Mouse (Mus musculus) spleen, postnatal 14 days (tissue): ENCODE data around the gene Tiam1.

Experiments
- DNase-seq, 2 experiments: peaks; one replicate each; pipeline ENCODE4 v3.0.0; 2021 to 2022; ENCODE audit warnings: low spot score in 2 of 2

The Tiam1 gene

GRCm38 (mm10) chr16:90143760-90144516 is at the start of gene Tiam1:
Tiam1 (minus strand) TSS chr16:90143769.
- DNase-seq = peak; percentile 91 to 93

GRCm38 (mm10) chr16:90191289-90191688 is 47.7 kb upstream of the Tiam1 start:
- DNase-seq = no peak

DNA sequence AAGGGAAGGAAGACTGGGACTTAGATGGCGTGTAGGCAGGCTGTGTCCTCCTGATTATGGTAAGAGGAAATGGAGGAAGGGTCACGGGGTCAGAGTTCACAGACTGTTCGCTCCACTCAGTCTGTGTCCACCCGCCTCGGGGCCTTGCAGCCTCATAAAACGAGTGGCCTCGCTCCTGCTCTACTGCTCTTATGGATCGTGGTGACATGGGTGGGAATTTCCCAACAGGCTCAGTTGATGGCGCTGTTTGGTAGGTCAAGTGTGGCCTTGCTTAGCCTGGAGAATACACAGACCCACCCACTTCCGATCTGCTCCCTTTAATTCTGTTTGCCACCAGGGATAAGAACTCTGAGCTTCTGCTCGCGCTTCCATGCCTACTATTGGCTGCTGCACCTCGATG is 43.9 kb upstream of the Tiam1 start:
- no peak for DNase-seq

- DNase-seq = peak; percentile 47 to 71
These were observed 42.5 kb upstream of the Tiam1 start for GRCm38 (mm10) chr16:90185928-90186588.

GRCm38 (mm10) chr16:90184135-90184534 is 40.6 kb upstream of the Tiam1 start:
- DNase-seq = no peak

DNA sequence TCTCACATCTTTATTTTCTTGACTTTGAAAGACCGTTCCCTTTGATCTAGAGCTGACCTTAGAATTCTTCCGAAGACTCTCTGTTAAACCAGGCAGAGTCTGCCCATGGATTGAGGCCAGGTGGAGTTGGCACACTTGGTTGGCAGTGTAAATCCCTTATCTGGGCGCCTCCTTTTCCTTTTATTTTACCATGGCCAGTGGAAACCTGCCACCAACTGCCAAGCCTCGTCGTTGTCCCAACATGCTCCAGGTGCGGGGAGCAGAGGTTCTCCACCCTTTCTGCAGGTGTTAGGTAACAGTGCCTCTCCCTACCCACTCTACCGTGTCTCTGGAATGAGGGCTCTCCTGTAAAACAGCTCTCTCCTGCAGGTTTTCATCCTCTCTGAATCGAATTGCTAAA is 38.1 kb upstream of the Tiam1 start:
- DNase-seq = no peak

DNA sequence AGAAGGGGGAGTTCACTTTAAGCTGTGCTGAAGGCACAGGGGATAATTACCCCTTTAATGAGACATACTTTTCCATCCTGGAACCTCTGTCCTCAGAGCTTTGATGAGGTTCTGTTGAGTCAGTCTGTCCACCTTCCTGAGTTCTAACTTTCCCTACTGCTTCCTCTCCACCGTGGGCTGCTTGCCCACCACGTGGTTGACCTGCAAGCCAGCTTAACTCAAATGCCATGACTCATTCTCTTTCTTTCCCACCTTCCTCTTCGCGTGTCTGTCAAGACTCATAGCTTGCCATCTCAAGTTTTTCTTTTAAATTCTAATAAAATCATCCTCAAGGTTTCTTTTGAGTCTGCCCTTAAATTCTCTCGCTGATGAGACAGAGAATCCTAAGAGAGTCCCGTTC is 37.4 kb upstream of the Tiam1 start:
- DNase-seq = no peak

DNA sequence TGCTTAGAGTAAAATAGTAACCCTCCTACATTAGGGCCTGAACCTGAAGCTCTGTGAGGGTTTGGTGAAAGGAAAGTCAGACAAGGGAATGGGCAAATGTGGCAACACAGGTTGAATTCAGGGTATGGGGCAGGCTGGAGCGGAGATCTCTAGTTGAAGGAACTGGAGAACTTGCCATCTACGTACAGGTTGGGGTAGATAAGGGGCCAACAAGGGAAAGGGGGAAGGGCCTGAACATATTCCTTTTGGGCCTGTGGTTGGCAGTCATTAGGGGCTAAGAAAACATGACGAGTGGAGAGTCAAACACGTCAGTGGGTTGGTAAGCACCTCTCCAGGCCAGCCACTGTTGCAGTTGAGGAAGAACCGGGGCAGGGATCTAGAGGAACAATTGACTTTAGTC is 36.3 kb upstream of the Tiam1 start:
- DNase-seq = no peak

DNA sequence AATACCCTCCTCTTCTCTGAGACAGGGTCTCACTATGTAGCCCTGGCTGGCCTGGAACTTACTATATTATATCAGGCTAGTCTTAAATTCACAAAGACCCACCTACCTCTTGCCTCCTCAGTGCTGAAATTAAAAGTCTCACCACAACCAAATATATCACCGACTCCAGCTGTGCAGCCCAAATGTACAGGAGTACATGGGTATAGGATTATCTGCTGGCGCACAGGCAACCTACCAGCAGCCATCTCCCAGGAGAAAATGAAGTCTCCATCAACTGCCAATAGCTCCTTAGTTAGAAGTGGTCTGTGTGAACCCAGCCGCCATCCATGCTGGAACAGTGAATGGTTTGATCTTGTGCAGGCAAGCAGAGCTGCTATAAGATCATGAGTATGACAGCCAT is 34.8 kb upstream of the Tiam1 start:
- DNase-seq = no peak

- no peak for DNase-seq
These were observed 33.9 kb upstream of the Tiam1 start for GRCm38 (mm10) chr16:90177425-90177824.

- DNase-seq = no peak
These were observed 32.9 kb upstream of the Tiam1 start for GRCm38 (mm10) chr16:90176472-90176871.

GRCm38 (mm10) chr16:90171416-90171815 is 27.8 kb upstream of the Tiam1 start:
- no peak for DNase-seq

GRCm38 (mm10) chr16:90170676-90171075 is 27.1 kb upstream of the Tiam1 start:
- no peak for DNase-seq

GRCm38 (mm10) chr16:90169863-90170630 is 26.5 kb upstream of the Tiam1 start:
- no peak for DNase-seq

- peak; percentile 48 to 76 for DNase-seq
These were observed 24.1 kb upstream of the Tiam1 start for GRCm38 (mm10) chr16:90167646-90168045.

DNA sequence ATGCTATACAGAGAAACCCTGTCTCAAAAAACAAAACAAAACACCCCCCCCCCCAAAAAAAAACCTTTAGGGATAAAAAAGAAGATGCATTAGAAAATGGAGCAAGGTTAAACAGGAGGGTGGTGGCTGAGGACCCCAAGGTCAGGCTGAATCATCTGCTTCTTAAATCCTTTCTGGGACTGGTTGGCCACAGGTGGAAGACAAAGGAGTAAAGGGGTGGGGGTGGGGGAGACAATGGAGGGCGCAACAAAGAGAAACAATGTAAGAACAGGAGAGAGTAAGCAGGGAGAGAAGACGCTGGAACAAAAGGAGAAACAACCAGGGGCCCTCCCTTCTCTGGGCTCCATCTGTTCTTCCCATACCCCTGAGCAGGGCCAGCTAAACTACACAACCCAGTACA is 21.9 kb upstream of the Tiam1 start:
- DNase-seq = no peak

DNA sequence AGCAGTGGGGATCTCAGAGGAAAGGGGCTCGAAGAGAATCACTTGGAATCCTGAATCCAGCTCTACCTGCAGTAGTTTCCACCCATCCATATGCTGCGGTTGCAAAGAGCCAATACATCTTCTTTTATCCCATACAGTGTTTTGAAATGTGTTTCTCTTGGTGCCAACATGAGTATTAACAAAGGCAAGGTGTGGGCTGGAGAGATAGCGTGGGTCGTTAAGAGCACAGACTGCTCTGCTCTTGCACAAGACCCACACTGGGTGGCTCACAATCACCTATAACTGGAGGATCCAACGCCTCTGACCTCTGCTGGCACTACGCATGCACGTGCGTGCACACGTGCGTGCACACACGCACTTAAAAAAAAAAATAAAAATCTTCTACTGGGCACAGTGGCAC is 21.4 kb upstream of the Tiam1 start:
- no peak for DNase-seq

GRCm38 (mm10) chr16:90155080-90155479 is 11.5 kb upstream of the Tiam1 start:
- no peak for DNase-seq

DNA sequence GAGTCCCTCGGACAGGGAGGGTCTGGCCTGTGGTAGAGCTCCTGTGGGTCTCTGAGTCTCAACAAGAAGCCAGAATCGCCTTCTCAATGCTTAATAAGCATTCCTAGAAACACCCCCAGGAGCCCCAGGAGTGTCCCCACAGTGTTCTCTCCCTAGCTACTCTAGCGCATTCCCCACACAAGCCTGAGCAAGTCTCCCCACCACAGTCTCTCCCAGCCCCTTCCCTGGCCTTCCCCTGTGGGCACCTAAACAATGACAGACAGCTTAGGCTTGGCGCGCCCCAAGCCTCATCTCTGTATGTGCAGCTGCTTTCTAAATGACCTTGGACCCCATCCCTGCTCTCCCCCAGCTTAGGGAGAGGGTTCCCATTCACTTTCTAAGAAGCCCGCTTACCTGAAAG is 7.3 kb upstream of the Tiam1 start:
- DNase-seq = no peak

DNA sequence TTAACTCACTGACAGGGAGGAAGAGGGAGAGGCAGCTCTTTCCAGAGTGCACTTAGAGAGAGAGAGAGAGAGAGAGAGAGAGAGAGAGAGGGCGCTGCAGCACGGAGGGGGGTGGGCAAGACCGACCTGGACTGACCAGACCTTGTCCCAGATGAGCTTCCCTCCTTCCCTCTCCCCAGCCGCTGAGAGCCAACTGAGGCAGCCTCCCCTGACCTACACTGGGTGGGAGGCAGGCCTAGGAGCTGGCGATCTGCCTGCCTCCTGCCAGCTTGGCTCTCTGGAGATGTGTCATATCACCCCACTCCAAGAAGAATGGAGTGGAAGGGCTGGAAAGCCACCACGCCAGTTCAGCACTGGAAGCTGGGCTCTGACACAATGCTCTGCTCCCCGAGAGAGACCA is 6.6 kb upstream of the Tiam1 start:
- DNase-seq = no peak

DNA sequence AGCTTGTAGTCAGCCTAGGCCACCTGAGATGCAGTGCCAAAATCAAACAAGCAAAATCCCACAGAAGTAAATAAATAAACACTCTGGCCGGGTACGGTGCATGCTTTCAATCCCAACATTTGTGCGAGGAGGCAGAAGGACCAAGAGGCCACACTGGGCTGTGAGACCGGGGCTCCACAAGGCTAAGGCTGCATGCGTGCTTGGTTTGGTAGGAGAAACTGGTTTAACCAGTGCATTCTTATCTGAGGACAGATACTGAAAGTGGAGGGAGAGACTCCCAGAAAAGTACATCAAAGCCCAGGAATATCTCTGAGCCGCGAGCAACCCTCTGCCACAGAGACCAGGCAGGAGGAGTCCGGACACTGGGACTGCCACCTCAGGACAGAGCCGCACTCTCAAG is 5.8 kb upstream of the Tiam1 start:
- no peak for DNase-seq

DNA sequence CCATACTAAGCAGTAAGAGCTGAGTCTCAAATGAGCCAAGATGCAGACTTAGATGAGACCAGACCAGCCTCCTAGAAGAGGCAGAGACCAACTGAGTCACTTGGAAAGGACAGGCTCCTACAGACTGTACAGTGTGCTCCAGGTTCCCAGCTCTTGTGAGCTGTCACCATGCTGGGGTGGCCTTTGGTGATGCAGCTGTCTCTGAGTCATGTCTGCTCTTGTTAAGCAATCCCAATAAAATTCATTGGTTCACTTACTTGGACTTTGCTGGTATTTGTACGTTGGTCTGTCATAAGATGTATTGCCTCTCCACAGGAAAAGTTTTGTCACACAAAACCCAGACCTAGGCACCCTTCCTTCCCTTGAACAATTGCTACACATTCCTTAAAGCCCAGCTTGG is 1.7 kb upstream of the Tiam1 start:
- no peak for DNase-seq

DNA sequence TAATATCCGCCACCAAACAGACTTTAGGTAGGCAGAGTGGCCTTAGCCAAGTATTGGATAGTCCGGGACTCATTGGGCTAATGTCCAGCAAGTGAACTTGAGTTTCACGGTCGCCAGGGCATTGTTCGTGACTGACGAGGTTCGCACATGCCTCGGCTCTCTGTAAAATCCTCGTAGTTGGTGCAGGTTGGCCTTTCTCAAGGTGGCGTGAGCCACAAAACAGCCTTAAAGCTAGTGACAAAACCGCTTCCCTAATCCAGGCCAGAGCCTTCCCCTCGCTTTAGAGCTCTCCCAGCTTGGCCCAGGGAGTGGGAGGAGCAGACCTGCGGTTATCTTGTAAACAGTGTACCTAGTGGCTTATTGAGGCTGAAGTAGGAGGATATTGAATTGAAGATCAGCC is 972 bp upstream of the Tiam1 start:
- DNase-seq = no peak
